Mouse (Mus musculus): ENCODE results near the gene Smurf1. TPM values are rescaled to one million over a fixed set of nuclear protein-coding genes. Genes with fewer than 3 reads are reported as not detected.

Gene Smurf1
- polyA plus RNA-seq, 1 experiment from 2014 or later = 21.3 TPM

- Histone ChIP-seq H3K9ac (ENCODE audit: low read length) (no peak overlapping the region), H3K27ac (ENCODE audit: low read depth, low read length) (no peak overlapping the region), H3K9me3 (ENCODE audit: control insufficient read depth, low read length) (no peaks in the 10 kb centered on the region), H3K4me2 (ENCODE audit: low read depth) (no peak overlapping the region), H3K4me1 (ENCODE audit: control insufficient read depth, insufficient read depth, low read length) (peaks cover 2% of the 10 kb centered on the region; the same call in 1 of the 2 replicates), H3K4me3 (ENCODE audit: low read depth, low read length) (no peak overlapping the region), H3K36me3 (ENCODE audit: control insufficient read depth, insufficient read depth, low read length) (no peaks in the 10 kb centered on the region), H3K27me3 (ENCODE audit: control insufficient read depth, insufficient read depth, low read length) (no peaks in the 10 kb centered on the region)
- ATAC-seq (ENCODE audit: insufficient read depth, low FRiP score, low TSS enrichment) = no peak
- WGBS = 93% methylated on average over 4 of the region's 4 CpGs
- DNase-seq (ENCODE audit: low spot score) = no peak
Observed at GRCm38 (mm10) chr5:144949856-144950255, 15.8 kb downstream of the Smurf1 start.

- Histone ChIP-seq H3K9me3 (ENCODE audit: control insufficient read depth, low read length) (no peaks in the 10 kb centered on the region), H3K9ac (ENCODE audit: low read length) (no peak overlapping the region), H3K36me3 (ENCODE audit: control insufficient read depth, insufficient read depth, low read length) (no peaks in the 10 kb centered on the region), H3K4me2 (ENCODE audit: low read depth) (no peak overlapping the region), H3K4me1 (ENCODE audit: control insufficient read depth, insufficient read depth, low read length) (peaks cover 2% of the 10 kb centered on the region; the same call in 1 of the 2 replicates), H3K4me3 (ENCODE audit: low read depth, low read length) (no peak overlapping the region), H3K27ac (ENCODE audit: low read depth, low read length) (no peak overlapping the region), H3K27me3 (ENCODE audit: control insufficient read depth, insufficient read depth, low read length) (no peaks in the 10 kb centered on the region)
- ATAC-seq (ENCODE audit: insufficient read depth, low FRiP score, low TSS enrichment) = no peak
- no peak for DNase-seq (ENCODE audit: low spot score)
- WGBS = 68% methylated on average over 11 of the region's 11 CpGs
Observed at GRCm38 (mm10) chr5:144948422-144948821, 17.2 kb downstream of the Smurf1 start.

- no peak overlapping the region for H3K4me2 ChIP-seq (ENCODE audit: low read depth)
- no peak overlapping the region for H3K27ac ChIP-seq (ENCODE audit: low read depth, low read length)
- H3K4me1 ChIP-seq (ENCODE audit: control insufficient read depth, insufficient read depth, low read length) = peaks cover 2% of the 10 kb centered on the region; the same call in 1 of the 2 replicates
- DNase-seq (ENCODE audit: low spot score) = no peak
- WGBS = 100% methylated on average over 1 of the region's 1 CpGs
- no peak for ATAC-seq (ENCODE audit: insufficient read depth, low FRiP score, low TSS enrichment)
- no peak overlapping the region for H3K9ac ChIP-seq (ENCODE audit: low read length)
- no peaks in the 10 kb centered on the region for H3K27me3 ChIP-seq (ENCODE audit: control insufficient read depth, insufficient read depth, low read length)
- H3K36me3 ChIP-seq (ENCODE audit: control insufficient read depth, insufficient read depth, low read length) = no peaks in the 10 kb centered on the region
- H3K9me3 ChIP-seq (ENCODE audit: control insufficient read depth, low read length) = no peaks in the 10 kb centered on the region
- H3K4me3 ChIP-seq (ENCODE audit: low read depth, low read length) = no peak overlapping the region
Observed at GRCm38 (mm10) chr5:144948002-144948401, 17.6 kb downstream of the Smurf1 start.

- Histone ChIP-seq H3K27ac (ENCODE audit: low read depth, low read length) (no peak overlapping the region), H3K4me2 (ENCODE audit: low read depth) (no peak overlapping the region), H3K4me1 (ENCODE audit: control insufficient read depth, insufficient read depth, low read length) (peaks cover 4% of the 10 kb centered on the region; the same call in 1 of the 2 replicates), H3K9ac (ENCODE audit: low read length) (no peak overlapping the region), H3K9me3 (ENCODE audit: control insufficient read depth, low read length) (no peaks in the 10 kb centered on the region), H3K36me3 (ENCODE audit: control insufficient read depth, insufficient read depth, low read length) (no peaks in the 10 kb centered on the region), H3K4me3 (ENCODE audit: low read depth, low read length) (no peak overlapping the region), H3K27me3 (ENCODE audit: control insufficient read depth, insufficient read depth, low read length) (no peaks in the 10 kb centered on the region)
- DNase-seq (ENCODE audit: low spot score) (no peak), ATAC-seq (ENCODE audit: insufficient read depth, low FRiP score, low TSS enrichment) (no peak)
- 87% methylated on average over 4 of the region's 4 CpGs for WGBS
Observed at GRCm38 (mm10) chr5:144946032-144946431, 19.6 kb downstream of the Smurf1 start.

GRCm38 (mm10) chr5:144944932-144945331, 20.7 kb downstream of the Smurf1 start:
- no peaks in the 10 kb centered on the region for H3K9me3 ChIP-seq (ENCODE audit: control insufficient read depth, low read length)
- no peaks in the 10 kb centered on the region for H3K27me3 ChIP-seq (ENCODE audit: control insufficient read depth, insufficient read depth, low read length)
- H3K4me1 ChIP-seq (ENCODE audit: control insufficient read depth, insufficient read depth, low read length) = peaks cover 4% of the 10 kb centered on the region; the same call in 1 of the 2 replicates
- ATAC-seq (ENCODE audit: insufficient read depth, low FRiP score, low TSS enrichment) (no peak), DNase-seq (ENCODE audit: low spot score) (no peak)
- no peak overlapping the region for H3K9ac ChIP-seq (ENCODE audit: low read length)
- H3K27ac ChIP-seq (ENCODE audit: low read depth, low read length) = no peak overlapping the region
- no peak overlapping the region for H3K4me2 ChIP-seq (ENCODE audit: low read depth)
- WGBS = 89% methylated on average over 7 of the region's 7 CpGs
- no peaks in the 10 kb centered on the region for H3K36me3 ChIP-seq (ENCODE audit: control insufficient read depth, insufficient read depth, low read length)
- H3K4me3 ChIP-seq (ENCODE audit: low read depth, low read length) = no peak overlapping the region

- no peak overlapping the region for H3K9ac ChIP-seq (ENCODE audit: low read length)
- DNase-seq (ENCODE audit: low spot score) = no peak
- no peak overlapping the region for H3K4me3 ChIP-seq (ENCODE audit: low read depth, low read length)
- no peaks in the 10 kb centered on the region for H3K9me3 ChIP-seq (ENCODE audit: control insufficient read depth, low read length)
- WGBS = 88% methylated on average over 4 of the region's 4 CpGs
- H3K36me3 ChIP-seq (ENCODE audit: control insufficient read depth, insufficient read depth, low read length) = no peaks in the 10 kb centered on the region
- no peak overlapping the region for H3K4me2 ChIP-seq (ENCODE audit: low read depth)
- H3K27me3 ChIP-seq (ENCODE audit: control insufficient read depth, insufficient read depth, low read length) = no peaks in the 10 kb centered on the region
- no peak for ATAC-seq (ENCODE audit: insufficient read depth, low FRiP score, low TSS enrichment)
- no peak overlapping the region for H3K27ac ChIP-seq (ENCODE audit: low read depth, low read length)
- H3K4me1 ChIP-seq (ENCODE audit: control insufficient read depth, insufficient read depth, low read length) = peaks cover 4% of the 10 kb centered on the region; the same call in 1 of the 2 replicates
Observed at GRCm38 (mm10) chr5:144944370-144944769, 21.3 kb downstream of the Smurf1 start.

- Histone ChIP-seq H3K27me3 (ENCODE audit: control insufficient read depth, insufficient read depth, low read length) (no peaks in the 10 kb centered on the region), H3K9me3 (ENCODE audit: control insufficient read depth, low read length) (no peaks in the 10 kb centered on the region), H3K4me2 (ENCODE audit: low read depth) (no peak overlapping the region), H3K4me3 (ENCODE audit: low read depth, low read length) (no peak overlapping the region), H3K36me3 (ENCODE audit: control insufficient read depth, insufficient read depth, low read length) (no peaks in the 10 kb centered on the region), H3K9ac (ENCODE audit: low read length) (no peak overlapping the region), H3K27ac (ENCODE audit: low read depth, low read length) (no peak overlapping the region), H3K4me1 (ENCODE audit: control insufficient read depth, insufficient read depth, low read length) (0 out of 2 replicates have a peak, but pooled peaks cover 2% of the 10 kb centered on the region)
- DNase-seq (ENCODE audit: low spot score) (no peak), ATAC-seq (ENCODE audit: insufficient read depth, low FRiP score, low TSS enrichment) (no peak)
- WGBS = 92% methylated on average over 6 of the region's 6 CpGs
Observed at GRCm38 (mm10) chr5:144943346-144943745, 22.3 kb downstream of the Smurf1 start.

GRCm38 (mm10) chr5:144942431-144942830, 23.2 kb downstream of the Smurf1 start:
- Histone ChIP-seq H3K9me3 (ENCODE audit: control insufficient read depth, low read length) (no peaks in the 10 kb centered on the region), H3K4me3 (ENCODE audit: low read depth, low read length) (no peak overlapping the region), H3K27ac (ENCODE audit: low read depth, low read length) (no peak overlapping the region), H3K4me1 (ENCODE audit: control insufficient read depth, insufficient read depth, low read length) (0 out of 2 replicates have a peak, but pooled peaks cover 2% of the 10 kb centered on the region), H3K36me3 (ENCODE audit: control insufficient read depth, insufficient read depth, low read length) (no peaks in the 10 kb centered on the region), H3K4me2 (ENCODE audit: low read depth) (no peak overlapping the region), H3K27me3 (ENCODE audit: control insufficient read depth, insufficient read depth, low read length) (no peaks in the 10 kb centered on the region), H3K9ac (ENCODE audit: low read length) (no peak overlapping the region)
- ATAC-seq (ENCODE audit: insufficient read depth, low FRiP score, low TSS enrichment) = no peak
- no peak for DNase-seq (ENCODE audit: low spot score)
- 78% methylated on average over 9 of the region's 9 CpGs for WGBS

GRCm38 (mm10) chr5:144940904-144941303, 24.7 kb downstream of the Smurf1 start:
- no peak for ATAC-seq (ENCODE audit: insufficient read depth, low FRiP score, low TSS enrichment)

More at GRCm38 (mm10) chr5:144940904-144941303, 24.7 kb downstream of the Smurf1 start:
- H3K9ac ChIP-seq (ENCODE audit: low read length) = no peak overlapping the region
- H3K9me3 ChIP-seq (ENCODE audit: control insufficient read depth, low read length) = no peaks in the 10 kb centered on the region
- no peak overlapping the region for H3K4me2 ChIP-seq (ENCODE audit: low read depth)
- H3K4me1 ChIP-seq (ENCODE audit: control insufficient read depth, insufficient read depth, low read length) = 0 out of 2 replicates have a peak, but pooled peaks cover 2% of the 10 kb centered on the region
- no peak overlapping the region for H3K4me3 ChIP-seq (ENCODE audit: low read depth, low read length)
- H3K27ac ChIP-seq (ENCODE audit: low read depth, low read length) = no peak overlapping the region
- H3K36me3 ChIP-seq (ENCODE audit: control insufficient read depth, insufficient read depth, low read length) = no peaks in the 10 kb centered on the region
- no peak for DNase-seq (ENCODE audit: low spot score)
- 81% methylated on average over 3 of the region's 3 CpGs for WGBS
- no peaks in the 10 kb centered on the region for H3K27me3 ChIP-seq (ENCODE audit: control insufficient read depth, insufficient read depth, low read length)
